Mouse (Mus musculus): ENCODE results near the gene Zfp579.
A peak's percentile ranks its signal among the peaks of the same experiment; 100 is the strongest.
"Not testable (repeated sequence)": the region's sequence is repeated elsewhere in the genome, so short reads cannot be mapped to it uniquely, and the experiment has no call there.

Gene Zfp579

GRCm38 (mm10) chr7:4996003-4996895, at the start of gene Zfp579:
Gene Zfp579, minus strand, starts transcription at chr7:4996158.
- peak; percentile 61 to 70 for DNase-seq

DNA sequence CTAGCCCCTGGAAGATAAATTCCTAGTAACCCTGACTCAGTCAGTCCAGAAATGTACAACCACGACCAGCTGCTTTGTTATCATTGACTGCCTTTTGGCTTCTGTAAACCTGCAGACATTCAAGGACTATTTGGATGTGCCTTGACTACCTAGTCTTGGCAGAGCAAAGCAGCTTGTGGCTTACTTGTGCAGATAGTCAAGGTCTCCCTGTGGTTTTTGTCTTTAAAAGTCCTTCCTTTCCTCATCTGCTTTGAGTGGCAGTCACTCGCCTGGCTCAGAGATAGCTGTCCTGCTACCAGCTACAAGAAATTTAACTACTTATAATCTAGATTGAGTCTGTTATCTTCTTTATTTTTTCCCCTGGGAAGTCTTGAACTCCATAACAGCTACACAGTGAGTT, 49.0 kb upstream of the Zfp579 start:
- DNase-seq, result no peak

GRCm38 (mm10) chr7:5038940-5039339, 43.0 kb upstream of the Zfp579 start:
- DNase-seq, result no peak

DNA sequence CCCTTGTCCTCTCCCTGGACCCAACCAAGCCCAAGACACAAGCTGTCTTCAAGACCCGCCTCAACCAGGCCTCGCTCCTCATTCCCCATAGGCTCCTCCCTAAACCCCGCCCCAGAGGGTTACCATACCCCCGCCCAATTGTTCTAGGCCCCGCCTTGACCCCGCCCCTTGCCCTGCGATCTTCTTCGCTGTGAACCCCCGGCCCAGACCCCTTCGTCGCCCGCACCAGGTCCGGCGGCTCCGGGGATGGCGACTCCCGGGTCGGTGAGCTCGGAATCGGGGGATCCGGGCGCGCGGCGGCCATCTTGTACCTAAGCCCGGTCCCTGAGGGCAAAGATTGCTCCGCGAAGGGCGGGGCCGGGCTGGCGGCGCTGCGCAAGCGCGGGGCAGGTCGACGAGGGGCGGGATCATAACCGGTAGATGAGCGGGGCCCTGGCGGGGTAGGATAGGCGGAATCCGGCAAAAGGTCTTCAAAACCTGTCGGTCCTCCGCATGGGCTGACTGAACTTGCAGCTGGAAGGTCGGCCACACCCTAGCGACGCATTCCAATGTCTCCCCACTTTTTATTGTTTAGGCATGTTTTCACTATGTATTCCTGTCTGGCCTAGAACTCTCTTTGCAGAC, 42.3 kb upstream of the Zfp579 start, which contains the start of gene Zfp784:
Gene Zfp784 (minus strand): TSS at position 338 of the 624 bp plus-strand sequence.
- DNase-seq, result peak; percentile 88 to 94

DNA sequence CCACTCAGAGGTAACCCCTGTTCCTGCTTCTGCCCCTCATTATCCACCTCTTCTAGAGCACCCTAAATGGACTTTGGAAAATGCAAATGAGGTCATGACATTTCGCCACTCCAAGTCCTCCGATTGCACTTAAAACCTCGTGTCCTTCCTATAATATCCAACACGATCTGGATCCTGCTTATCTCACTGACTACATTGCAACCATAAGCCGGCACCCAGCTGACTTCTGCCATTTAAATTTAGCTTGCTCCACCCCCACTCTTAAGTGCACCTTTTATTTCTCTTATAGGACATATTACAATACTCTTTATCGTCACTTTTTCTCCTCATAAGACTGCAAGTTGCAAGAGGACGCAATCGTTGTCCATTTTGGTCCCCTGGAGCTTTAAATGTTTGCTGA, 41.5 kb upstream of the Zfp579 start:
- no peak for DNase-seq

DNA sequence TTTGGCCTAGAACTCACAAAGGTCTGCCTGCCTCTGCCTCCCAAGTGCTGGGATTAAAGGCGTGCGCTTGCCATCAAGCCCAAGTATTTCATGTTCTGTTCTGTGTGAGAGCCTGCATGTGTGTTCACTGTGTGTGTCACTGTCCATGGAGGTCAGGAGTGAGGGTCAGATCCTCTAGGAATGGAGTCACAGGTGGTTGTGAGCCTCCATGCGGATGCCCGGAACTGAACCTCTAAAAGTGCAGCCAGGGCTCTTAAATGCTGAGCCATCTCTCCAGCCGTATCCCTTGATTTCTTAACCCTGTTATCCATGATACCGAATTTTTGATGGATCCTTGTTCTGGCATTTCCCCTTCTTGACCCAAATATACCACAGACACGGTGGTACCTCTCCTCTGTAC, 41.1 kb upstream of the Zfp579 start:
- no peak for DNase-seq

- no peak for DNase-seq
Measured at GRCm38 (mm10) chr7:5036136-5036535, 40.2 kb upstream of the Zfp579 start.

DNA sequence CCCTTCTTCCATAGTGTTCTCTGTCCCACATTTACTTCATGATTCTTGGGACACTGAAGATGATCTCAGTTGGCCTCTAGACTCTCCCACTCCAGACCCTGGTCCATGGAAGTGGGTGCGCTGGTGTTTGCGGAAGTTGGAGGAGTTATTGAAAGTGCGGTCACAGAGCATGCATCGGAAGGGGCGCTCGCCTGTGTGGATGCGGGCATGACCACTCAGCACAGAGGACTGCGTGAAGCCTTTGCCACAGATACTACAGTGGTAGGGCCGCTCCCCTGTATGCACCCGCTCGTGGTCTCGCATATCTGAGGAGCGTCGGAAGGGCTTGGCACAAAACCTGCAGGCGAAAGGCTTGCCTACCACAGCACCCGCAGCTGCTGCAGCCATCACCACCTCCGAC, 39.7 kb upstream of the Zfp579 start:
- no peak for DNase-seq

GRCm38 (mm10) chr7:5033818-5034217, 37.9 kb upstream of the Zfp579 start, which contains the start of gene 4632433K11Rik:
Gene 4632433K11Rik, plus strand, starts transcription at chr7:5034118.
- no peak for DNase-seq

DNA sequence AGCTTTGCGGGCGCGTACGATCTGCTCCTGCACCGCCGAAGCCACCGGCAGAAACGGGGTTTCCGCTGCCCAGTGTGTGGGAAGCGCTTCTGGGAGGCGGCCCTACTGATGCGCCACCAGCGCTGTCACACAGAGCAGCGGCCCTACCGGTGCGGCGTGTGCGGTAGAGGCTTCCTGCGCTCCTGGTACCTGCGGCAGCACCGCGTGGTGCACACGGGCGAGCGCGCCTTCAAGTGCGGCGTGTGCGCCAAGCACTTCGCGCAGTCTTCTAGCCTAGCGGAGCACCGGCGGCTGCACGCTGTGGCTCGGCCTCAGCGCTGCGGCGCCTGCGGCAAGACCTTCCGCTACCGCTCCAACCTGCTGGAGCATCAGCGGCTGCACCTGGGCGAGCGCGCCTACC, 35.5 kb upstream of the Zfp579 start:
- no peak for DNase-seq

GRCm38 (mm10) chr7:5030554-5031275, 34.8 kb upstream of the Zfp579 start:
- no peak for DNase-seq

GRCm38 (mm10) chr7:5029946-5030345, 34.0 kb upstream of the Zfp579 start:
- DNase-seq, result no peak

DNA sequence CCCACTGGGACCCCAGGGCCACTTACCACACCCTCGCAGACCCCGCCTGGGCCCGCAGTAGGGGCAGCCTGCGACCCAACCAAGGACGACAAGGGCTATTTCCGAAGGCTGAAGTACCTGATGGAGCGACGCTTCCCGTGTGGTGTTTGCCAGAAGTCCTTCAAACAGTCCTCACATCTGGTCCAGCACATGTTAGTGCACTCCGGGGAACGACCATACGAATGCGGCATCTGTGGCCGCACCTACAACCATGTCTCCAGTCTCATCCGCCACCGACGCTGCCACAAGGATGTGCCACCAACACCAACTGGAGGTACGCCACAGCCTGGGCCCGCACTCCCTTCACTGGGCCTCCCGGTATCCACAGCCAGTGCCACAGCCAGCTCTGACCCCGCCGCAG, 33.6 kb upstream of the Zfp579 start:
- DNase-seq, result no peak

DNA sequence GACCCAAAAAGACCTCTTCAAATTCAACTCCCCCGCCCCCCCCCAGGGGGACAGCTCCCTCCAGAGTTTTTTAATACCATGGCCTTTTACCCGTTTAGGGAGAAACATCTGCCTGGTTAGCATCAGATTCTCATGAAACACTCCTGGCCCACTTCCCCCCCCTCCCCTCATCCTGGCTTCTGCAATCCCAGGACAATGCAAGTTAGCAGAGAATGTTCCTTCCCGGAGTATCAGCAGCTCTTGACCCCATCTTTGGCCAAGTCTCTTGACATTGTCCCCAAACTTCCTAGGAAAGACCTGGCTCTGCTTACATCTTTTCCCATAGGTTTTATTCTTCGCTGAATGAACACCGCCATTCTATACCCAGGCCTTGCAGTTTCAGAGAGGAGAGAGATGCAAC, 25.2 kb upstream of the Zfp579 start:
- no peak for DNase-seq

DNA sequence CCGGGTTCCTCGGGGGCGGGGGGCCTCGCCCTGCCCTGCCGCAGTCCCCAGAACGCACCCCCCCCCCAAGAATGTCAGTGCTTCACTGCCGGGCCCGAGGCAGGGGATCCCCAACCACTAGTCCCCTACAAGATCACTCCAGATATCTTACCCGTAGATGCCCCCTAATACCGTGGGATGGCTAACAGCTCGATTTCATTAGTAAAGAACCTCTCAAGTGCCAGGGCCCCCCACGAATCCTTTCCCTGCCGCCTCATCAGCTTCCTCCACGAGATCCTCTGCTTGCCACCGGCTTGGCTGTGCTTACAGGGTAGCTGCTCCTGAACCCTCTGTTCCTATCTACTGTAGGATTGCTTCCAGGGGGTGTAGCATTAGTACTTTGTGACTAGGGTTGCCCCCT, 24.7 kb upstream of the Zfp579 start:
- no peak for DNase-seq

DNA sequence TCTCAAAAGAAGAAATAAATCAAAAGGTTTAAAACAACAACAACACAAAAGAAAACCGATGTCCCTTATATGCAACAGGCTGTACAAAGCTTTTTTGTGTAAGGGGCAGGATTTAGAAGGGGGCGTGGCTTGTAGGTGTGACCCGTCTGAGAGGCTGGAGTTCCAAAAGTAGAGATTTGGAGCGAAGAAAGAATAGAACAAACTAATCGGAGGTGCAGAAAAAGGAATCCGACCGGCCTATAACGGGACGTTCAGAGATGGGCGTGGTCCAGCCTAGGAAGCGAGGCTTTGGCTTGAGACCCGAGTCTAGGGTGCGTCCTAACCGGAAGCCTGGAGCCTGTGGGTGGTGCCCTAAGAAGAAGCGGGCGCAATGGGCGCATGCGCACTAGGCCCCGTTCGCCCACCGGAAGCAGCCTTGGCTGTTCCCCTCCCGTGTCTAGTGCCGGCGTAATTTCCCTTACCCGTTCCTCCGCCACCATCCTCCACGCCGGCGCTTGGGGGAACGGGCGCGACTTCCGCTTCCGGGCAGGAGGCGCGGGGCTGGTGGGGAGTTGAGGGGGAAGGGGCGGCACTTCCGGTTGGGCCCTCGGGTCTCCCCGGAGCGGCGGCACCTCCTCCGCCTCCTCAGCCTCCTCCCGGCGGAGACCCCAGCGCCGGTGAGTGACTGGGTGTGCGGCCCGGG, 24.2 kb upstream of the Zfp579 start, which contains the start of the genes Zfp865 and Ccdc106:
Gene Zfp865 (plus strand): TSS at position 377 of the 682 bp plus-strand sequence.
Gene Ccdc106 (plus strand): TSS at position 554 of the 682 bp plus-strand sequence.
- DNase-seq, result peak; percentile 96 to 99

DNA sequence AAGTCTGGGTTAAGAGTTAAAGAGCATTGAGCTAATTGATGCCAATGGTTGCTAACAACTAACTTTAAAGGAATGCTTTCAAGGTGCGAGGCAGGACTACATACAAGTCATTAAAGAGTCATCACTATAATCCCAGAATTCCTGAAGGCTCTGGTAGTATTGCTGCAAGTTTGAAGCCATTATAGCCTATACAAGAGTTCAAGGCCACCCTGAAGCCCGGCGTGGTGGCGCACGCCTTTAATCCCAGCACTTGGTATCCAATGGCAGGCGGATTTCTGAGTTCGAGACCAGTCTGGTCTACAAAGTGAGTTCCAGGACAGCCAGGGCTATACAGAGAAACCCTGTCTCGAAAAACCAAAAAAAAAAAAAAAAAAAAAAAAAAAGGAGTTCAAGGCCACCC, 23.6 kb upstream of the Zfp579 start:
- not testable (repeated sequence) for DNase-seq

DNA sequence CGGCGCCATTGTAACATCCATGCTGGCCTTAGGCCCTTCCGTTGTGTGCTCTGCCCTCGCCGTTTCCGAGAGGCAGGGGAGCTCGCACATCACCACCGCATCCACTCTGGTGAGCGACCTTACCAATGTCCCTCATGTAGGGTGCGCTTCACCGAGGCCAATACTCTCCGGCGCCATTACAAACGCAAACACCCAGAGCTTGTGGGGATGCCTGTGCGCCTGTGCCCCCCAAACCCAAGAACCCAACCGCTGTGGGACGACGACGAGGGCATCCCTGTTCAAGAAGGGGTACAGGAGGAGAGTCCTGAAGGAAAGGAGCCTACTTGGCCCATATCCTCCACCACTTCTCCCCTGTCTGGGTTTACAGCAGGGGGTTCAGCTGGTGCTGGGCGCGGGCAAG, 22.0 kb upstream of the Zfp579 start:
- no peak for DNase-seq

- DNase-seq, result no peak
Measured at GRCm38 (mm10) chr7:5017352-5017751, 21.4 kb upstream of the Zfp579 start.

DNA sequence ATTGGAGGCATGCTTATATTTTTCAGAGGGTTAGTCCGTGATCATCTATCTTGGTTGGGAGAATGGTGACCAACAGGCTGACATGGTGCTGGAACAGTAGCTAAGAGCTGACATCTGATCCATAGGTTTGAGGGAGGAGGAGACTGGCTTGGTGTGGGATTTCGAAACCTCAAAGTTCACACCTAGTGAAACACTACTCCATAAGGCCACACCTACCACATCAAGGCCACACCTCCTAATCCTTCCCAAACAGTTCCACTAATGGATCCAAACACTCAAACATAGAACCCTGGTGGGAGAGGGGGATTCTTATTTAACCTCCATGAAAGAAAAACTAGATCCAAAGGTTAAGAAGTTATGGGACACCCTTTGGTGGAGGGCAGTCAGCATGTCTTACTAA, 21.0 kb upstream of the Zfp579 start:
- no peak for DNase-seq

- no peak for DNase-seq
Measured at GRCm38 (mm10) chr7:5016057-5016456, 20.1 kb upstream of the Zfp579 start.

All from spleen, adult 18-20 months (tissue).